Mouse (Mus musculus) kidney, embryonic 14.5 days (tissue): Measurements from ENCODE around the gene Fkbp14. TPM values are rescaled to one million over a fixed set of nuclear protein-coding genes. Genes with fewer than 3 reads are reported as not detected.

Source experiments
- ATAC-seq: fragments of 200-750 bp; cut with Nextera tagmentation; 2 replicates; pipeline ENCODE4 v1.8.0; 2017; ENCODE audit warnings: moderate number of reproducible peaks, mild to moderate bottlenecking, moderate TSS enrichment, moderate library complexity; ENCODE audit not compliant: low FRiP score, low TSS enrichment
- H3K27ac ChIP-seq: fragments of 300-500 bp; sonication (generic); 2 replicates; pipeline ENCODE4 v1.5.1; 2014; ENCODE audit warnings: low read depth, mild to moderate bottlenecking, low read length, moderate library complexity, mixed read lengths
- H3K27me3 ChIP-seq: fragments of 300-500 bp; sonication (generic); 2 replicates; pipeline ENCODE4 v1.6.1; 2014; ENCODE audit warnings: mild to moderate bottlenecking, low read length; ENCODE audit not compliant: control insufficient read depth, insufficient read depth
- H3K36me3 ChIP-seq: fragments of 300-500 bp; sonication (generic); 2 replicates; pipeline ENCODE4 v1.6.1; 2014; ENCODE audit warnings: low read length, mixed read lengths; ENCODE audit not compliant: control insufficient read depth, insufficient read depth
- H3K4me1 ChIP-seq: fragments of 300-500 bp; sonication (generic); 2 replicates; pipeline ENCODE4 v1.6.1; 2014; ENCODE audit warnings: low read length, mixed read lengths; ENCODE audit not compliant: control insufficient read depth, insufficient read depth
- H3K4me2 ChIP-seq: fragments of 300-500 bp; sonication (generic); replicated peaks from 2 replicates; pipeline ENCODE4 v1.6.1; 2014; ENCODE audit warnings: low read depth, mild to moderate bottlenecking, low read length
- H3K4me3 ChIP-seq: fragments of 300-500 bp; sonication (generic); 2 replicates; pipeline ENCODE4 v1.5.1; 2014; ENCODE audit warnings: mild to moderate bottlenecking, low read length
- H3K9ac ChIP-seq: fragments of 300-500 bp; sonication (generic); 2 replicates; pipeline ENCODE4 v1.6.1; 2014; ENCODE audit warnings: low read depth, mild to moderate bottlenecking, low read length, moderate library complexity
- H3K9me3 ChIP-seq: fragments of 300-500 bp; sonication (generic); 2 replicates; pipeline ENCODE4 v1.6.1; 2016; ENCODE audit warnings: low read length; ENCODE audit not compliant: control insufficient read depth
- WGBS: fragments of 180-500 bp; shearing (Covaris S2); extraction: QIAGEN DNeasy Blood & Tissue Kit; methylation state at CpG from one replicate; pipeline ENCODE4 v1.1.7; 2014; 5-methylcytosine and 5-hydroxymethylcytosine counted together
- polyA plus RNA-seq: library from polyadenylated mRNA; unstranded; fragments of >200 nt; fragmentation: Nextera tagmentation; extraction: Ambion mirVana; gene quantifications from 2 replicates; pipeline ENCODE4 v1.2.1, GENCODE M21; 2014

The Fkbp14 gene
- polyA plus RNA-seq, 1 experiment from 2014 or later = 25.8 TPM

DNA sequence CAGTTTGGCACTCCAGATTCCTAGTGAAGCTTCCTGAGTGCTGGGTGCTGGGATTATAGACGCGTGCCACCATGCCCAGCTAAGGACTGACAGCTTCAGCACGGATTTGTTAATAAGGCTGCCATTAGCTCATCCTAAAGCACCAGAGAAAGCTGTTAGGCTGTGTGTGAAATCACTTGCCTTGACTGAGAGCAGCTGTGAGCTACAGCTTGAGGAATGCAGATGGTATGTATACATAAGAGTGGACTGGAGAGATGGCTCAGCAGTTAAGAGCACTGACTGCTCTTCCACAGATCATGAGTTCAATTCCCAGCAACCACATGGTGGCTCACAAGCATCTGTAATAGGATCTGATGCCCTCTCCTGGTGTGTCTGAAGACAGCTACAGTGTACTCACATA is 20.3 kb upstream of the Fkbp14 start:
- ATAC-seq = no peak
- H3K9me3 ChIP-seq = no peaks in the 10 kb centered on the region
- H3K27me3 ChIP-seq = no peaks in the 10 kb centered on the region
- H3K36me3 ChIP-seq = peaks cover 15% of the 10 kb centered on the region; the same call in 1 of the 2 replicates
- no peaks in the 10 kb centered on the region for H3K4me1 ChIP-seq
- 78% methylated on average over 3 of the region's 3 CpGs for WGBS
- no peak overlapping the region for H3K4me2 ChIP-seq
- H3K9ac ChIP-seq = no peak overlapping the region
- H3K4me3 ChIP-seq = no peak overlapping the region
- H3K27ac ChIP-seq = no peak overlapping the region

DNA sequence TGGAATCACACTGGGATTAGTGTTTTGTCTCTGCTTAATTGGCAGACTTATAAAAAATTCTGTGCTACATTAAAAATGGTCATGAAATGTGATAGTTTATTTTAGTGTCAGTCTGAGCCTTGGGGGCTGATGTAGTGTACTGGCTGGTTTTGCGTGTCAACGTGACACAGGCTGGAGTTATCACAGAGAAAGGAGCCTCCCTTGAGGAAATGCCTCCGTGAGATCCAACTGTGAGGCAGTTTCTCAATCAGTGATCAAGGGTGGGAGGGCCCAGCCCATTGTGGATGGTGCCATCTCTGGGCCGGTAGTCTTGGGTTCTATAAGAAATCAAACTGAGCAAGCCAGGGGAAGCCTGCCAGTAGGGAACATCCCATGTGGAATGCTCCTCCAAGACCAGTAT is 9.1 kb upstream of the Fkbp14 start:
- ATAC-seq = no peak
- Histone ChIP-seq H3K9ac (no peak overlapping the region), H3K36me3 (no peaks in the 10 kb centered on the region), H3K4me2 (no peak overlapping the region), H3K4me3 (no peak overlapping the region), H3K27me3 (no peaks in the 10 kb centered on the region), H3K4me1 (no peaks in the 10 kb centered on the region), H3K9me3 (no peaks in the 10 kb centered on the region; the same call in 1 of the 2 replicates), H3K27ac (no peak overlapping the region)
- 41% methylated on average over 4 of the region's 4 CpGs for WGBS

DNA sequence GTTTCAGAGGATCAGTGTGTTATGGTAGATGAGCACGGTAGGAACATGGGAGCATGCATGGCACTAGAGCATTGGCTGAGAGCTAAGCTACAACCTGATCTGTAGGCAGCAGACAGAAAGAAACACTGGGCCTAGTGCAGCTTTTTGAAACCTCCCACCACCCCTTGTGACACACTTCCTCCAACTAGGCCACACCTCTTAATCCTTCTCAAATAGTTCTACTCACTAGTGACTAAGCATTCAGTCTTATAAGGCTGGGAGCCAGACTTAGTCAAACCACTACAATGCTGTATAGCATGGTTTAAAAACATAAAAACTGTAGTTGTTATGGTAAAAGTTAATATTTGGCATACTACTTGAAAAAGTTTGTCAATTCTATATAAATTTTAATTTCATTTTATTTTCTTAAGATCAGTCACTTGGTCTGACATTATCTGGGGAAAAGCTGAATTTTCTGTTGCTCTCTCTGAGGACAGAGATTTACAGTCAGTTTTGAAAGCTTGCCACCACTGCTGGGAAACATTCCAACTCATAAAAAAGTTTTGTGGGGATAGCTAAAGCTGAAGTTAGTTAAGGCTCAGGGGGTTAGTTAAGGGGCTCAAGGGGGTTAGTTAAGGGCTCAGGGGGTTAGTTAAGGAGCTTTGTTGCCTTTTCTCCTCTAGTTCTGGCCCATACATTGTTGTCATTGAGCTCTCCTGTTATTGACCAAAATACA is 7.0 kb upstream of the Fkbp14 start:
- no peak for ATAC-seq
- Histone ChIP-seq H3K9ac (no peak overlapping the region), H3K27ac (no peak overlapping the region), H3K4me2 (no peak overlapping the region), H3K4me1 (no peaks in the 10 kb centered on the region), H3K4me3 (no peak overlapping the region), H3K27me3 (no peaks in the 10 kb centered on the region), H3K9me3 (no peaks in the 10 kb centered on the region; the same call in 1 of the 2 replicates), H3K36me3 (no peaks in the 10 kb centered on the region)
- WGBS = 95% methylated on average over 1 of the region's 1 CpGs

DNA sequence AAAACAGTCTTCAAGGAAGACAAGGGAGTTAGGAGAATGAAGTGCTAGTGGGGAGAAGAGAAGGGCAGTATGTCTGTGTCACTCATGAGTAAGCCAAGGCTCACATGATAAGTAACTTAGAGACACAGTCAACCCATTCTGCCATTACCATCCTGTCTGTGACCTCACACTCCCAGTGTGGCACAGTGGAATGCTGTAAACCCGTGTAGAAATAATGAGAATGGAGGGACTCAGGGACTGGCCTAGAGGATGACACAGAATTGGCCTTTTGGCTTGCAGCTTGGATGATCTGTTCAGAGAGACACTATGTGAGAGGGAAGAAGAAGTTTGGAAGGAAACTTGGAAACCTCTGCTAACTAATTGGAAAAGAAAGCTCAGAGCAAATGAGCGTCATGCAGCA is 5.8 kb upstream of the Fkbp14 start:
- H3K9ac ChIP-seq = no peak overlapping the region
- H3K4me2 ChIP-seq = no peak overlapping the region
- H3K27ac ChIP-seq = no peak overlapping the region
- H3K27me3 ChIP-seq = no peaks in the 10 kb centered on the region
- no peaks in the 10 kb centered on the region for H3K36me3 ChIP-seq
- H3K4me1 ChIP-seq = no peaks in the 10 kb centered on the region
- H3K9me3 ChIP-seq = no peaks in the 10 kb centered on the region; the same call in 1 of the 2 replicates
- 86% methylated on average over 2 of the region's 2 CpGs for WGBS
- H3K4me3 ChIP-seq = no peak overlapping the region
- ATAC-seq = no peak

DNA sequence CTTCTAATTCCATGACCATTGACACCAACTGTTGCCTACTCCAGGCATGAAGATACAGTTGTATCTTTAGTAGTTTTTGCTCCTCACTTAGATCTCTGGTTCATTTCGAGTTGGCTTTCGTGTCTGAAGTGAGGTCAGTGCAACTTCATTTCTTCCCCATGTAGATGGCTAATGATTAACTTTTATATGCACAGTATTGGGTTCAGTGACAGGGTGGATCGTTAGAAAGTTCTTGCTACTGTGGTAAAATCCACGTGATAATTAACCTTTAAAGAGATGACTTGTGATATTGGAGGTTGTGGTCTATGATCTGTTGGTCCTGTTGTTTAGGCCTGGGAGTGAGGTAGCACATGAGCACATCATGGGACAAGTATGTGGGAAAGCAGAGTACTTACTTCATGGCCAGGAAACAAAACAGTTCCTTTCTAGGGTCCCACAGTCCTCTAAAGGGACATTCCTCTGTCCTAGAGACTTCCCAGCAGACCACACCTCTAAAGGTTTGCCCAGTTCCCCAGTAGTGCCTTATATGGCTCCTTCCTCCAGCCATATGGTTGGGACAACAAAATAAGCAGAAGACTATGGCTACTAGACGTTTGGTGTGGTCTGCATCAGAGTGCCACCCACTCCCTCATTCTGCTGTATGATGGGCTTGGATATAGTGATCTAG is 3.7 kb upstream of the Fkbp14 start:
- Histone ChIP-seq H3K4me3 (no peak overlapping the region), H3K27ac (no peak overlapping the region), H3K27me3 (no peaks in the 10 kb centered on the region), H3K9ac (no peak overlapping the region), H3K4me1 (peaks cover 11% of the 10 kb centered on the region; the same call in 1 of the 2 replicates), H3K4me2 (no peak overlapping the region), H3K9me3 (no peaks in the 10 kb centered on the region; the same call in 1 of the 2 replicates), H3K36me3 (no peaks in the 10 kb centered on the region)
- ATAC-seq = no peak
- WGBS = 64% methylated on average over 5 of the region's 5 CpGs

DNA sequence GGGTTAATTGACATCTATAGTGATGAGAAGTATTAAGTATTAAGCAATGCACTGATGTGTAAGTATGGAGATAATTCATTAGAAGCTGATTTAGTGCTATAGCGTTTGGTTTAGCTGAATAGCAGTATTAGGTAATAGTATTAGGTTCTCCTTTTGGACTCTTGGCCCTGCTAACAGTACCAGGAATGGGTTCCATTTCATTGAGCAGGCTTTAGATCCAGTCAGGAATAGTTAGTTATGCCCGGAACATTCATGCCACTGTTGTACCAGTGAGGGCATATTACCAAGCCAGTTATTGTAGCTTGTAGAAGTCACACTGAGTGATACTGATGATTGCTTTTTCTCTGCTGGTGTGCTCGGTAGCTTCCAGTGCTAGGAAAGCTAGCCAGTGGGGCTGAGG is 603 bp upstream of the Fkbp14 start:
- H3K4me3 ChIP-seq = no peak overlapping the region
- no peak overlapping the region for H3K27ac ChIP-seq
- H3K4me1 ChIP-seq = peaks cover 15% of the 10 kb centered on the region; the same call in 1 of the 2 replicates
- H3K9me3 ChIP-seq = no peaks in the 10 kb centered on the region
- WGBS = 89% methylated on average over 3 of the region's 3 CpGs
- H3K27me3 ChIP-seq = no peaks in the 10 kb centered on the region
- no peak for ATAC-seq
- no peaks in the 10 kb centered on the region for H3K36me3 ChIP-seq
- no peak overlapping the region for H3K4me2 ChIP-seq
- no peak overlapping the region for H3K9ac ChIP-seq

DNA sequence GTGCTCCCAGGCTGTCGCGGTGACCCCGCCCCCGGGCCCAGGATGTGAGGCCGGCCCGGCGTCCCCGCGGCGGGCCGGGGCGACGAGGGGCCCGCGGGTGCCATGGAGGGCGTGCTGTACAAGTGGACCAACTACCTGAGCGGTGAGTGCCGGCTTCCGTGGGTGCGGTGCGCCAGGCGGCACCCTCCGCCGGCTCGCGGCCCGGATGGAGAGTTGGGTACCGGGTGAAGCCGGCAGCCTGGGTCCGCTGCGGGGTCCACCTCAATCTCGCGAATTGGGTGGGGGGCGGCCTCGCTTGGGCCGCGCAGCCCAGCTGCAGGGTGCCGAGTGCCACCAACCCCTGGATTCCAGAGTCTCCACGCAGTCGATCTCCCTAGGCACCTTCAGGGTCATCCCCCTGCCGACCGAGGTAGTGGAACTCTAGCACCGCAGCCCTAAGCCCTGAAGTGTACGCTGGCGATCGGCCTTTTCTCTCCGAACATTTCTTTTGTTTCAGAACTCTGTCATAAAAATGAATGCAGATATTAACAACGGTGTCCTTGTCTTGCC is 1.7 kb downstream of the Fkbp14 start:
- Histone ChIP-seq H3K27me3 (no peaks in the 10 kb centered on the region), H3K27ac (peak overlapping the region; percentile 42; the same call in 1 of the 2 replicates), H3K9me3 (no peaks in the 10 kb centered on the region), H3K9ac (peak overlapping the region; percentile 84), H3K4me2 (peak overlapping the region; percentile 62), H3K36me3 (no peaks in the 10 kb centered on the region), H3K4me3 (peak overlapping the region; percentile 77), H3K4me1 (peaks cover 15% of the 10 kb centered on the region; the same call in 1 of the 2 replicates)
- WGBS = under 1% methylated on average over 42 of the region's 48 CpGs
- ATAC-seq = peak; percentile 56

DNA sequence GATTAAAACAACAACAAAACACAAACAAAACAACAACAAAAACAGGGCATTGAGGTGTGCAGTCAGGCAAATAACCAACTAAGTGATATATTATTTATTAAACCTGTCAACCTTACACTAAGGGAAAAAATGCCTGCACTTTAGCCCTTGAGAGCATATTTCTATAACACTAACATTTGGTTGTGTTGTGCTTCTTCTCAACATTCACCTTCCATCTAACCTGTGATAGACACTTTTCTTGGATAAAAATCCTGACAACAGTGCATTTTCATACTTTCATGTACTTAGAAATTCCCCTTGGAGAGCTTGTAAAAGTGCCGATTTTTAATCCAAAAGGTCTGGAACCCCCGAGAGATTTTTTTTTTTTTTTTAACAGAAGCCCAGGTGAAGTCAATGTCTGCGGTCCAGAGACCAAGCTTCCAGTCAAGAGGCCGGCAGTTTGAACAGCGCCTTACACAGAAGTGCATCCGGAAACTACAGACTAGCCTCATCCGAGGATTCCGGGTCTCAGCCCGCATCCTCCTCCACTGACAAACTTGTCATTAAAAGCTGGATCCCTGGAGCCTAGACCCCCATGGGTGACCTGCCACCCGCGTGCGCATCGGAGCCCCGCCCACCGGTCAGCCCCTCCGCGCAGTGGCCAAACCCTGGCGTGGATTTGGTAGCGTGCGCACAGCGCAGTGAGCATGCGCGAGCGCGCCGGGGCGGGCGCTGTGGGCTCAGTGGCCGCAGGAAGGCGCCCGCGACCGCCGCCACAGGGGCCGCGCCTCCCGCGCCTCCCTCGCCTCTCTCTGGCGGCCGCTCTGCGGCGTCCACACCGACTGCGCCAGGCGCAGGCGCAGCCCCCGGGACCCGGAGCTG is 2.4 kb downstream of the Fkbp14 start, which contains the start of gene Plekha8:
Gene Plekha8 (plus strand): TSS at position 643 of the 861 bp plus-strand sequence.
- Histone ChIP-seq H3K4me3 (peak within 1 kb of the TSS; percentile 77), H3K4me2 (peak within 1 kb of the TSS; percentile 62), H3K27ac (peak within 1 kb of the TSS; percentile 42; the same call in 1 of the 2 replicates), H3K9ac (peak within 1 kb of the TSS; percentile 84), H3K36me3 (no peaks in the 10 kb centered on the region), H3K4me1 (peaks cover 15% of the 10 kb centered on the region; the same call in 1 of the 2 replicates), H3K9me3 (no peaks in the 10 kb centered on the region), H3K27me3 (no peaks in the 10 kb centered on the region)
- ATAC-seq = peak; percentile 95
- under 1% methylated on average over 45 of the region's 49 CpGs for WGBS
